Mouse (Mus musculus) cerebellum, adult 2 months (tissue): ENCODE results near the gene Axdnd1. TPM values are rescaled to one million over a fixed set of nuclear protein-coding genes. Genes with fewer than 3 reads are reported as not detected.

Experiments
- DNase-seq, 2 experiments: peaks; one replicate each; pipeline ENCODE4 v3.0.0; 2021
- H3K27ac ChIP-seq: fragments of 200-500 bp; 2 replicates; pipeline ENCODE4 v1.5.1; 2012; ENCODE audit warnings: low read length, control low read depth, inconsistent platforms; ENCODE audit not compliant: insufficient read depth
- H3K27me3 ChIP-seq: fragments of 200-500 bp; 2 replicates; pipeline ENCODE4 v1.6.1; 2012; ENCODE audit warnings: inconsistent platforms, mild to moderate bottlenecking, low read length, moderate library complexity; ENCODE audit not compliant: control insufficient read depth, insufficient read depth
- H3K4me1 ChIP-seq: fragments of 200-500 bp; 2 replicates; pipeline ENCODE4 v1.6.1; 2011; ENCODE audit warnings: low read length; ENCODE audit not compliant: control insufficient read depth, insufficient read depth
- H3K4me3 ChIP-seq: fragments of 200-500 bp; replicated peaks from 2 replicates; pipeline ENCODE3; 2011; ENCODE audit warnings: mild to moderate bottlenecking, low read depth, low read length, control low read depth; ENCODE audit not compliant: insufficient read depth
- CTCF ChIP-seq: fragments of 200-500 bp; IDR thresholded peaks from 2 replicates; pipeline ENCODE4 v1.5.1; 2011; ENCODE audit warnings: low read depth, mild to moderate bottlenecking, control low read depth, low read length, moderate library complexity, borderline replicate concordance; ENCODE audit not compliant: insufficient read depth
- POLR2A ChIP-seq: fragments of 200-500 bp; IDR thresholded peaks from 2 replicates; pipeline ENCODE4 v1.6.1; 2011; ENCODE audit warnings: low read length, control low read depth, borderline replicate concordance; ENCODE audit not compliant: insufficient read depth
- WGBS: fragments of 180-500 bp; shearing (Covaris S2); methylation state at CpG from one replicate; pipeline ENCODE4 v1.1.7; 2018; 5-methylcytosine and 5-hydroxymethylcytosine counted together
- polyA plus RNA-seq: library from polyadenylated mRNA; depleted of rRNA; stranded (reverse); fragments of >200 nt; gene quantifications from 2 replicates; pipeline ENCODE4 v1.2.3, GENCODE M21; 2012

The Axdnd1 gene
- polyA plus RNA-seq, 1 experiment = 0.38 TPM

- DNase-seq = no peak
- no peaks in the 10 kb centered on the region for H3K27me3 ChIP-seq
- TF ChIP-seq POLR2A = no peak
- TF ChIP-seq CTCF = no peak
- H3K27ac ChIP-seq = no peak overlapping the region
- 90% methylated on average over 4 of the region's 4 CpGs for WGBS
- no peak overlapping the region for H3K4me3 ChIP-seq
- no peaks in the 10 kb centered on the region for H3K4me1 ChIP-seq
Measured at GRCm38 (mm10) chr1:156350441-156350840, 70.5 kb downstream of the Axdnd1 start.

GRCm38 (mm10) chr1:156349031-156349430 is 71.9 kb downstream of the Axdnd1 start:
- TF ChIP-seq CTCF = no peak
- no peak for TF ChIP-seq POLR2A
- Histone ChIP-seq H3K4me1 (no peaks in the 10 kb centered on the region), H3K27me3 (no peaks in the 10 kb centered on the region), H3K4me3 (no peak overlapping the region), H3K27ac (no peak overlapping the region)
- no peak for DNase-seq
- 79% methylated on average over 4 of the region's 4 CpGs for WGBS

- Histone ChIP-seq H3K4me1 (no peaks in the 10 kb centered on the region), H3K27ac (no peak overlapping the region), H3K4me3 (no peak overlapping the region), H3K27me3 (no peaks in the 10 kb centered on the region)
- DNase-seq = no peak
- 64% methylated on average over 4 of the region's 4 CpGs for WGBS
- TF ChIP-seq POLR2A (no peak), CTCF (no peak)
Measured at GRCm38 (mm10) chr1:156345633-156346032, 75.3 kb downstream of the Axdnd1 start.

GRCm38 (mm10) chr1:156344433-156344832 is 76.5 kb downstream of the Axdnd1 start:
- DNase-seq = no peak
- no peak overlapping the region for H3K27ac ChIP-seq
- H3K27me3 ChIP-seq = no peaks in the 10 kb centered on the region
- H3K4me3 ChIP-seq = no peak overlapping the region
- 77% methylated on average over 4 of the region's 4 CpGs for WGBS
- no peak for TF ChIP-seq CTCF
- no peak for TF ChIP-seq POLR2A
- H3K4me1 ChIP-seq = no peaks in the 10 kb centered on the region

- H3K4me1 ChIP-seq = no peaks in the 10 kb centered on the region
- no peak for DNase-seq
- TF ChIP-seq POLR2A = no peak
- no peak for TF ChIP-seq CTCF
- no peak overlapping the region for H3K4me3 ChIP-seq
- H3K27me3 ChIP-seq = no peaks in the 10 kb centered on the region
- H3K27ac ChIP-seq = no peak overlapping the region
- WGBS = 77% methylated on average over 4 of the region's 4 CpGs
Measured at GRCm38 (mm10) chr1:156340847-156341246, 80.1 kb downstream of the Axdnd1 start.

GRCm38 (mm10) chr1:156323126-156323525 is 97.8 kb downstream of the Axdnd1 start:
- no peak for TF ChIP-seq CTCF
- no peak for TF ChIP-seq POLR2A
- Histone ChIP-seq H3K4me3 (no peak overlapping the region), H3K27ac (no peak overlapping the region), H3K27me3 (no peaks in the 10 kb centered on the region), H3K4me1 (no peaks in the 10 kb centered on the region)
- 85% methylated on average over 9 of the region's 9 CpGs for WGBS
- no peak for DNase-seq

- Histone ChIP-seq H3K27me3 (no peaks in the 10 kb centered on the region; the same call in 1 of the 2 replicates), H3K4me1 (no peaks in the 10 kb centered on the region), H3K27ac (no peak within 1 kb of the TSS), H3K4me3 (no peak within 1 kb of the TSS)
- DNase-seq = no peak
- 7% methylated on average over 29 of the region's 29 CpGs for WGBS
- TF ChIP-seq POLR2A = no peak
Measured at GRCm38 (mm10) chr1:156310630-156311029, 110.3 kb downstream of the Axdnd1 start, which contains the start of gene Nphs2. Gene Nphs2, plus strand, starts transcription at chr1:156310727.

GRCm38 (mm10) chr1:156308595-156308994 is 112.4 kb downstream of the Axdnd1 start:
- no peak for TF ChIP-seq POLR2A
- TF ChIP-seq CTCF = no peak
- WGBS = 91% methylated on average over 1 of the region's 1 CpGs
- Histone ChIP-seq H3K4me3 (no peak overlapping the region), H3K27ac (no peak overlapping the region), H3K27me3 (no peaks in the 10 kb centered on the region; the same call in 1 of the 2 replicates), H3K4me1 (no peaks in the 10 kb centered on the region)
- no peak for DNase-seq
